Mouse (Mus musculus) 3134 (cell line): ENCODE results near the gene Rdh14.

Experiments used
- DNase-seq: peaks from one replicate; pipeline ENCODE4 v3.0.0-alpha.2; 2011; ENCODE audit warnings: low spot score; ENCODE audit not compliant: insufficient read length; ENCODE audit errors: extremely low read depth

Rdh14 gene

GRCm38 (mm10) chr12:10390671-10391441 lies at the start of gene Rdh14:
TSS of gene Rdh14 (plus strand) at chr12:10390772.
- peak; percentile 97 for DNase-seq

GRCm38 (mm10) chr12:10350706-10351105 lies 39.9 kb upstream of the Rdh14 start:
- no peak for DNase-seq

GRCm38 (mm10) chr12:10357756-10358155 lies 32.8 kb upstream of the Rdh14 start:
- DNase-seq, result no peak

- no peak for DNase-seq
These were observed 20.9 kb upstream of the Rdh14 start, which contains the start of gene Nt5c1b for GRCm38 (mm10) chr12:10369673-10370072. TSS of gene Nt5c1b (plus strand) at chr12:10369973.

GRCm38 (mm10) chr12:10400788-10401187 lies 10.2 kb downstream of the Rdh14 start:
- DNase-seq, result no peak

- DNase-seq, result no peak
These were observed 12.0 kb downstream of the Rdh14 start for GRCm38 (mm10) chr12:10402421-10403115.

GRCm38 (mm10) chr12:10410511-10411179 lies 20.1 kb downstream of the Rdh14 start:
- no peak for DNase-seq

- no peak for DNase-seq
These were observed 20.9 kb downstream of the Rdh14 start for GRCm38 (mm10) chr12:10411453-10411852.

- DNase-seq, result no peak
These were observed 31.8 kb downstream of the Rdh14 start for GRCm38 (mm10) chr12:10422347-10422746.

- no peak for DNase-seq
These were observed 35.7 kb downstream of the Rdh14 start for GRCm38 (mm10) chr12:10425982-10426863.

GRCm38 (mm10) chr12:10430999-10431398 lies 40.4 kb downstream of the Rdh14 start:
- no peak for DNase-seq

GRCm38 (mm10) chr12:10438054-10439001 lies 47.8 kb downstream of the Rdh14 start:
- DNase-seq, result peak; percentile 62

GRCm38 (mm10) chr12:10439483-10440235 lies 49.1 kb downstream of the Rdh14 start:
- no peak for DNase-seq
